ENCODE assay signal across 30 mouse cellular contexts in the genomic region with DNA sequence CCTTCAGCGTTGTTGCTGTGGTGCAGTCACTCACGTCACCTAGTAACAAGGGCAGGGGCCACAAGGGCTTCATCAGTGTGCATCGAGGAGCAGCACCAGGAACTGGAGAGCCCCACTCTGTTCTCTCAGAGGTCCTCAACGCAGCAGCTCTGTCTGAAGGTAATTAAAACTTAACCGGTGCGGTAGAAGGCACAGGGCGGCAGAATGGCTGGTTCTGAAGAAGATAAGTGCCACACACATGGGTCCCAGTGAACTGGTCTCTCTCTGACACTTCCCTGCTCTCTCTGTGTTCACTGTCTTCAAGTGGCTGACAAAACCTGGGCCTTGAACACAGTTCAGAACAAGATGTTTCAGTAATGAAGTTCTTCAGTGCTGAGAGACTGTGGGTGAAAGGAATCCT.
A peak's percentile ranks its signal among the peaks of the same experiment; 100 is the strongest.
DNase-seq lines count a peak whose midpoint lies in the region; ATAC-seq lines count a peak whose summit lies in the region.
"Had no signal": no experiment of that assay in that cellular context is flagged by ENCODE, and none has a peak within 500 bp of the region (broad histone marks: within the 10 kb centered on the region; RNA-seq: fewer than 3 reads in every experiment).

No protein-coding gene starts in this region.

- no peak overlapping the region for H3K4me3 ChIP-seq in hindbrain, embryonic 10.5 days
- no peak overlapping the region for H3K4me3 ChIP-seq in hindbrain, embryonic 16.5 days (ENCODE audit: low read length)
- H3K4me3 ChIP-seq in embryonic facial prominence, embryonic 14.5 days (ENCODE audit: low read depth, low read length) = no peak overlapping the region
- H3K4me3 ChIP-seq: embryonic facial prominence, embryonic 15.5 days; forebrain, embryonic 13.5 days; heart, adult 2 months; heart, embryonic 12.5 days; hindbrain, embryonic 15.5 days; limb, embryonic 15.5 days; liver, embryonic 13.5 days; myocyte; neural tube, embryonic 13.5 days; stomach, embryonic 15.5 days had no signal

- H3K27ac ChIP-seq in hindbrain, embryonic 10.5 days = peak overlapping the region; percentile 77; the same call in 1 of the 2 replicates
- no peak overlapping the region for H3K27ac ChIP-seq in hindbrain, embryonic 16.5 days (ENCODE audit: low read depth, low read length)
- H3K27ac ChIP-seq in embryonic facial prominence, embryonic 14.5 days (replicated peaks; ENCODE audit: low read depth, low read length) = no peak overlapping the region
- H3K27ac ChIP-seq: embryonic facial prominence, embryonic 15.5 days; forebrain, embryonic 13.5 days; heart, adult 2 months; hindbrain, embryonic 15.5 days; limb, embryonic 15.5 days; liver, embryonic 13.5 days; macrophage; neural tube, embryonic 13.5 days; stomach, embryonic 15.5 days had no signal

- H3K9ac ChIP-seq in hindbrain, embryonic 16.5 days (ENCODE audit: low read depth, low read length) = no peak overlapping the region
- H3K9ac ChIP-seq in embryonic facial prominence, embryonic 14.5 days (ENCODE audit: low read depth, low read length) = no peak overlapping the region
- H3K9ac ChIP-seq: embryonic facial prominence, embryonic 15.5 days; forebrain, embryonic 13.5 days; heart, embryonic 12.5 days; hindbrain, embryonic 15.5 days; limb, embryonic 15.5 days; liver, embryonic 13.5 days; neural tube, embryonic 13.5 days; stomach, embryonic 15.5 days had no signal

- no peaks in the 10 kb centered on the region for H3K27me3 ChIP-seq in hindbrain, embryonic 10.5 days (ENCODE audit: insufficient read depth, poor library complexity, severe bottlenecking)
- no peaks in the 10 kb centered on the region for H3K27me3 ChIP-seq in hindbrain, embryonic 16.5 days (replicated peaks; ENCODE audit: control insufficient read depth, insufficient read depth, low read length)
- H3K27me3 ChIP-seq in embryonic facial prominence, embryonic 14.5 days (replicated peaks; ENCODE audit: control insufficient read depth, insufficient read depth, low read length) = no peaks in the 10 kb centered on the region
- H3K27me3 ChIP-seq: embryonic facial prominence, embryonic 15.5 days; forebrain, embryonic 13.5 days; heart, embryonic 12.5 days; hindbrain, embryonic 15.5 days; limb, embryonic 15.5 days; liver, embryonic 13.5 days; neural tube, embryonic 13.5 days; stomach, embryonic 15.5 days had no signal

- no peaks in the 10 kb centered on the region for H3K9me3 ChIP-seq in hindbrain, embryonic 10.5 days
- H3K9me3 ChIP-seq in hindbrain, embryonic 16.5 days (ENCODE audit: control insufficient read depth, low read length) = no peaks in the 10 kb centered on the region
- H3K9me3 ChIP-seq in embryonic facial prominence, embryonic 14.5 days (ENCODE audit: control insufficient read depth, low read length) = no peaks in the 10 kb centered on the region
- H3K9me3 ChIP-seq: embryonic facial prominence, embryonic 15.5 days; forebrain, embryonic 13.5 days; G1E; heart, embryonic 12.5 days; hindbrain, embryonic 15.5 days; limb, embryonic 15.5 days; liver, embryonic 13.5 days; neural tube, embryonic 13.5 days; stomach, embryonic 15.5 days had no signal

- H3K36me3 ChIP-seq in hindbrain, embryonic 10.5 days = no peaks in the 10 kb centered on the region
- no peaks in the 10 kb centered on the region for H3K36me3 ChIP-seq in hindbrain, embryonic 16.5 days (ENCODE audit: control insufficient read depth, insufficient read depth, low read length)
- no peaks in the 10 kb centered on the region for H3K36me3 ChIP-seq in embryonic facial prominence, embryonic 14.5 days (ENCODE audit: control insufficient read depth, insufficient read depth, low read length)
- H3K36me3 ChIP-seq: embryonic facial prominence, embryonic 15.5 days; heart, embryonic 12.5 days; hindbrain, embryonic 15.5 days; limb, embryonic 15.5 days; liver, embryonic 13.5 days; neural tube, embryonic 13.5 days; stomach, embryonic 15.5 days had no signal

- peaks cover 62% of the 10 kb centered on the region for H3K4me1 ChIP-seq in hindbrain, embryonic 10.5 days (replicated peaks)
- H3K4me1 ChIP-seq in hindbrain, embryonic 16.5 days (ENCODE audit: control insufficient read depth, insufficient read depth, low read depth, low read length) = peaks cover 10% of the 10 kb centered on the region
- peaks cover 6% of the 10 kb centered on the region for H3K4me1 ChIP-seq in embryonic facial prominence, embryonic 14.5 days (ENCODE audit: control insufficient read depth, insufficient read depth, low read length)
- H3K4me1 ChIP-seq: embryonic facial prominence, embryonic 15.5 days; stomach, embryonic 15.5 days had no signal

- ATAC-seq in hindbrain, embryonic 16.5 days = no peak
- no peak for ATAC-seq in embryonic facial prominence, embryonic 14.5 days (ENCODE audit: low read depth)
- ATAC-seq: forebrain, embryonic 13.5 days; lung, postnatal 0 days had no signal

- no peak for DNase-seq in hindbrain, embryonic 10.5 days (ENCODE audit: low spot score)
- peak; percentile 13 for DNase-seq in thymus, postnatal 14 days
- DNase-seq in thymus, postnatal 25 days = no peak
- DNase-seq in embryonic facial prominence, embryonic 14.5 days (ENCODE audit: low spot score) = peak; percentile 9
- no peak for DNase-seq in spleen, adult 18-20 months
- DNase-seq in B cell, adult 2 months = no peak
- DNase-seq: adrenal gland, postnatal 25 days; cerebellum, adult 11-12 months; cerebellum, adult 9-11 months; gastrocnemius, postnatal 36 days; heart, adult 2 months; kidney, adult 18-20 months; kidney, postnatal 36 days; layer of hippocampus, postnatal 36 days; left cerebral cortex, postnatal 4 days; liver, embryonic 13.5 days; lung, adult 18-20 months; right cerebral cortex, postnatal 14 days had no signal

- 58% methylated on average over 7 of the region's 7 CpGs for WGBS in hindbrain, embryonic 10.5 days
- 42% methylated on average over 7 of the region's 7 CpGs for WGBS in hindbrain, embryonic 16.5 days
- 51% methylated on average over 7 of the region's 7 CpGs for WGBS in embryonic facial prominence, embryonic 14.5 days

- no peak overlapping the region for H3K4me2 ChIP-seq in hindbrain, embryonic 16.5 days (ENCODE audit: low read length)
- no peak overlapping the region for H3K4me2 ChIP-seq in embryonic facial prominence, embryonic 14.5 days (ENCODE audit: low read depth, low read length)
- H3K4me2 ChIP-seq: embryonic facial prominence, embryonic 15.5 days; forebrain, embryonic 13.5 days; heart, embryonic 12.5 days; hindbrain, embryonic 15.5 days; limb, embryonic 15.5 days; liver, embryonic 13.5 days; neural tube, embryonic 13.5 days; stomach, embryonic 15.5 days had no signal

Comparison
In these comparisons a context has a peak if more than half of its experiments do, and no peak if none do; other contexts are left out.
1. DNase-seq: peak in thymus, postnatal 14 days (single experiment) and embryonic facial prominence, embryonic 14.5 days (single experiment); none in hindbrain, embryonic 10.5 days (single experiment), thymus, postnatal 25 days (single experiment), spleen, adult 18-20 months (0 of 2) and B cell, adult 2 months (0 of 2).